Mouse (Mus musculus): Measurements from ENCODE around the gene Prrc2b.

Prrc2b gene

DNA sequence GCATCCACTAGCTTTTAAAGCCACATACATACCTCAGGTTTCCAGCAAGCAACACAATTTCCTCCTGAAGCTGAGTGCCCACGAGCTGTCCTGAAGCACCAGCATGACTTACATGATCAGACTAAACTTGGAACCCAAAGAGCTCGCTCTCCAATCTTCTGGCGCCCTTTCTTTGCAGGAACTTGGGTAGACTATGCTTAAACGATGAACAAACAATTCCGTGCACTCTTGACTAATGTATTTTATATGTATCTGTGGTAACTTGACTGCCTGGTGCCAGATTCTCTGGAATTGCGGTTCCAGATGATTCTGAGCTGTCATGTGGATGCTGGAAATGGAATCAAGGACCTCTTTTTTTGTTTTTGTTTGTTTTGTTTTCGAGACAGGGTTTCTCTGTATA lies 84.6 kb downstream of the Prrc2b start:
- DNase-seq (ENCODE audit: low spot score in 2 of 2): no peak

DNA sequence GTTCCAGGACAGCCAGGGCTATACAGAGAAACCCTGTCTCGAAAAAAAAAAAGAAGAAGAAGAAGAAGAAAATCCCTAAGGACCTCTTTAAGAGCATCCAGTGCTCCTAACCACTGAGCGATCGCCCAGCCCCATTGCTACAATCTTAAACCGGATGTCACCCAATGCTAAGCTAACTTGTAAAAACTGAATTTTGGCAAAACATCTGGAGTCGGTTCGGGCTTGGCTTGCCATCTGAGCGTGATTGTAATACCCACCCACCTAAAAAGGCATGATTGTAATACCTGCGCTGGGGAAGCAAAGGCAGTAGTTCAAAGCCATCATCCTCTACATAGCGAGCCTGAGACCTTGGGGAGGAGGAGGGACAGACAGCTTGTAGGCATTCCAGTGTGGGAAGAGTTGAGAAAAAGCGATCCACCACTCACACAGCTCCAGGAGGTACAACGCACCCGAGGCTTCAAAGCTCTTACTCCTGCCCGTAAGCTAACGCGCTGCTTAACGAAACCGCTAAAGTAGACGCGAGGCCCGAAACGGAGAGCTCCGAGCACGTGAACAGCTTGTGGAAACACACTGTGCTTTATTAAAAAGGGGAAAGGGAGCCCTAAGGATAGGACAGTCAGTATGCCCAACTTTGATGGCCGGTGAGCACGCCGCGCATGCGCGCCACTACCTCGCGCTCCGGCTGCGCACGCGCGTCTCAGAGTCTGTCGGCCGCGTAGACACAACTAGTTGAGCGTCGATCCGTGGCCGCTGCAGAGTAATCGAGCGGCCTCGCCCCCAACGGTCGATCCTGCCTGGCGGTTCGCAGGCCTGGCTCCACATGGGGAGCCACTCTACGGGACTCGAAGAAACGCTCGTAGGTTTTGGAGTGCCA lies 85.2 kb downstream of the Prrc2b start, which contains the start of gene Pomt1:
TSS of gene Pomt1 (plus strand) at position 705 of the 874 bp plus-strand sequence.
- DNase-seq (ENCODE audit: low spot score in 2 of 2): peak; percentile 72 to 91

DNA sequence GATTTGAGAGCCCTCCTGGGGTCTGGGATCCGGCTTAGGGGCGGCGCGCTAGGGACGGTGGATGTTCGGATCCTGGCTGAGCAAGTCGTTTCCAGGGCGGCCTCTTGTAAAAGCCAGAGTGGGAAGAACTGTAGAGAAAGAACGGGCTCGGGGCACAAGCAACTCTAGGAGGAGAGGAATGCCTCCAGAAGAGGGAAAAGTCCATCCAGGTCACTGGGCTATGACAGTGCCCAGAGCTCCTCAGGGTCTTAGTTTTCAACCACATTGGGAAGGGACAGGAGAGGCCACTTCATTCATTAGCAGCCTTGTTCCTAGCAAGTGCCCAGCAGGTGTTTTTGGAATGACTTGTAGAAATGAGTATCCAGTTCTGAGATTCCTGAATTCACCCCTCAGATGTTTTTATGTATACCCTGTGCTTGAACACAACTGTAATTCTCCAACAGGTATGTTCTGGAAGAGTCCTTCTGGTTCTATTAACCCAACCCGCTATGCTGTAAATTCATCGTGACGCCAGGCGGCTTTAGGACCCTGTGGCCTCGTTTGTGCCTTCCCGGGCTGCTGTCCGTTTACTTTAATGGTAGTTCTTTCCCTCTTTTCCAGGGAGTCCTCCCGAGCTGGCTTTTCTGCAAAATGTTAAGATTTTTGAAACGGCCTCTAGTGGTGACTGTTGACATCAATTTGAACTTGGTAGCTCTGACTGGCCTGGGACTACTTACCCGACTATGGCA lies 86.0 kb downstream of the Prrc2b start:
- peak in 1 of 2 experiments; percentile 47 for DNase-seq (ENCODE audit: low spot score in 2 of 2)

DNA sequence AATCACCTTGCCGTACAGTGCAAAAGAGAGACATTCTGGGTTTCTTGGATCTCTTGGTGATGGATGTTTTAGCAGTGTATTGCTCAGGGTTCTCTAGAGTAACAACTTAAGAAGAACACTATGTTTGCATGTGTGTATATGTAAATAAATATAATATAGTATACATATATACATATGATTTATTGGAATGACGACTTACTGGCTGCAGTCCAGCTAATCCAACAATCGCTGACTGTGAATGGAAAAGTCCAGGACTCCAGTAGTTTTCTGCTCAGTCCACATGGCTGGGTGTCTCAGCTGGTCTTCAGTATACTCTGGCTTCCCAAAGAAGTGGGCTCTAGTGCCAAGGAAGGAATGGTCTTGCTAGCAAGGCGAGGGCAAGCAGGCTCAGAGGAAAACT lies 86.7 kb downstream of the Prrc2b start:
- no peak for DNase-seq (ENCODE audit: low spot score in 2 of 2)

DNA sequence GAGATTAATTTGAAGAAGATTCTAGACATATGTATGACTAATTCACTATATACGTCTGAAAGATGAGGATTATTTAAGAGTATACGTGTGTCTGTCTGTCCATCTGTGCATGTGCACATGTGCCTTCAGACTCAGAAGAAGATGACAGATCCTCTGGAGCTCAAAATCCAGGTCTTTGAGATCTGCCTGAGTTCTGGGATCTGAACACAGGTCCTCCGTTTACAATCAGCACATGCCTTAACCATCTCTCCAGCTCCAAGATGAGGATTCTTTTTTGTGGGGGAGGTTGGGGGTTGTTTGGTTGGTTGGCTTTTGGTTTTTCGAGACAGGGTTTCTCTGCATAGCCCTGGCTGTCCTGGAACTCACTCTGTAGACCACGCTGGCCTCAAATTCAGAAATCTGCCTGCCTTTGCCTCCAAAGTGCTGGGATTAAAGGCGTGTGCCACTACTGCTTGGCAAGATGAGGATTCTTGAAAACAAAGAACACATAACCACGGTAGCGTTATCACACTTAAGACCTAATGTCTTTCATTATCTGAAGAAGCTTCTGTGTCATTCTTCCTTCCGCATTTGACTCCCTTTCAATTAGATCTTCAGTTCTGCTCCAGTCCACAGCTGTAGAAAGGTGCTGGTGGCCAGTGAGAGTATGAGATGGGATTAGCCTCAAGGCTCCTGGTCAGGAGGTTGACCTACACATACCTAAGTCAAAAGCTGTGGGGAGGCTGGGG lies 88.0 kb downstream of the Prrc2b start:
- DNase-seq (ENCODE audit: low spot score in 2 of 2): no peak

DNA sequence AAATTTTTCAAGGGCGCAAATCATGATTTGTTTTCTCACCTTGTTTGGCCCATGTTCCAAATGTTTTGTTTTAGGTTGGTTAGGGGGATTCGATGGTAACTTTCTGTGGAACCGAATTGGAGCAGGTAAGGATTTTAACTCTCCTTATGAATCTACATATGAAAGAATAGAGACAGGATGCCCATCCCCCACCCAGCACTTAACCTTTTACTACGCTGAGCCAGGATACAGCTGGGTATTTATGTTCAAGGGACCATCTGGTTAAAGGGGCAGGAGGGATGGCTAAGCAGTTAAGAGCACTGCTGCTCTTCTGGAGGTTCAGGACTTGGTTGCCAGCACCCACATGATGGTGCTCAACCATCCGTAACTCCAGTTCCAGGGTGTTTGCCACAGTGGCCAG lies 89.7 kb downstream of the Prrc2b start:
- no peak for DNase-seq (ENCODE audit: low spot score in 2 of 2)

DNA sequence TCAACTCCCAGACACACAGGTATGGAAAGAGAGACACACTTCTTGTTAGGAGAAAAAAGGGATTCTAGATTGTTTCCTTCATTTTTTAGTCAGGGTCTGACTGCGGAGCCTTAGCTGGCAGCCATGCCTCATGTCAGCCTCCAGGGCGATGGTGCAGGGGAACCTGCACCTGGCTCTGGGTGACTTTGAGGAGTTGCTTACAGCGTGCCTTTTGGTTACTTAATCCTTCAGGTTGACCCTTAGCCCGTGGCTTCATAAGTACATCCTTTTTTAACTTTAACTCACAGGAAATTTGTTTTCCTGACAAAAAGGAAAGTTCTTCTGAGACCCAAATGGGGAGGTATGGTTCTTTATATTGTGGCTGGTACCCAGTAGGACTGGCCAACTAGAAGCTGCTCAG lies 92.1 kb downstream of the Prrc2b start:
- no peak for DNase-seq (ENCODE audit: low spot score in 2 of 2)

DNA sequence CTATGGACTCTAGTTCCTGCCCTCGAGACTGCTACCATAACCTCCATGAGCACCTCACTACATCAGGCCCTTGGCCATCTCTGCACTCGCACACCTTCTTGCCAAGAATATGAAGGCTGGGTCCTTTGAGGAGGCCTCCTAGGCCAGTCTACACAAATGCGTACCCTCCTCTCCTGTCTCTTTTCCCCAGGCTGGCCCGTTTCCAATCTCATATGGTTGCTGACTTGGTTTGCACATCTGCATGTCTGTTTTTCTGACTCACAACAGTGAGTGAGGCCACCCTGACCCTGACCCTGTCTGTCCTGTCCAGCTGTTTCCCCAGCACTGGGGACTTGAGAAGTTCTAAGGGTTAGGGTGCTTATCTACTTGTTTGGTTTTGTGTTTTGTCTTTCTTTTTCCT lies 95.9 kb downstream of the Prrc2b start:
- no peak for DNase-seq (ENCODE audit: low spot score in 2 of 2)

DNA sequence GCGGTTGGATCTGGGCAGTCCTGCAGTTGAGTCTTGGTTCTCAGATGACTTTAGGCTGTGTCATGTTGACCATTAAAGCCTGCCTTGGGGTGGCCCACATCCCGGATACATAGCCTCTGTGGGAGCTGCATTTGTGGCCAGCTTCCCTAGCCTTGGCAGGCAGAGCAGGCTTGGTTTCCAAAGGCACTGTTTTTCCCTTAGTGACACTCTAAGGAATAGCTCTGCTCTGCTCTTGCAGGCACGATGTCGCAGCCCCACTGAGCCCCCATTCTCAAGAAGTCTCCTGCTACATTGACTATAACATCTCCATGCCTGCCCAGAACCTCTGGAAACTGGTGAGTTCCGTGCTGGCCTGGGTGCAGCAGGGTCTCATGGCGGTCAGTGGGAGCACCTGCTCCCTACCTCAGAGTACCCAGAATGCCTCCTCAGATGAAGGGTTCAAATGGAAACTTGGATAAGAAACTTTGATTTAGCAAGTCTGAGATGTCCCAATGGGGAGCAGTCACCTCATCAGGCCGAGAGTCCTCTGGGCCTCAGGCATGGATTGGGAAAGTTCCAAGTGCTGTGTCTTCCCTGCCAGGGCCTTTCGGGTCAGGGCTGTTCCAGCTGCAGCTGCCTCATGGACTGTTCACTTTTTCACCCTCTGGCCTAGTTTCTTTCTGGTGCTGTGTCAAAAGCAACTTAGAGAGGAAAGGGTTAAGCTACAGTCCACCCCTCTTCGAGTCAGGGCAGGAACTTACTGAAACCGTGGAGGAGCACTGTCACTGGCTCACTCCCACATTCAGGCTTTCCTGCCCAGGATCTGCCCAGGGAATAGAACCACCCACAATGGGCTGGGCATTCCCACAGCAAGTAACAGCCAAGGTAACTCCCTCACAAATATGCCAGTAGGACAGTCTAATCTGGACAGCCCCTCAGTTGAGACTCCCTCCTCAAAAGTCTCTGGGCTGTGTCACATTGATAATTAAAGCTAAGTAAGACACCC lies 97.8 kb downstream of the Prrc2b start:
- no peak for DNase-seq (ENCODE audit: low spot score in 2 of 2)

DNA sequence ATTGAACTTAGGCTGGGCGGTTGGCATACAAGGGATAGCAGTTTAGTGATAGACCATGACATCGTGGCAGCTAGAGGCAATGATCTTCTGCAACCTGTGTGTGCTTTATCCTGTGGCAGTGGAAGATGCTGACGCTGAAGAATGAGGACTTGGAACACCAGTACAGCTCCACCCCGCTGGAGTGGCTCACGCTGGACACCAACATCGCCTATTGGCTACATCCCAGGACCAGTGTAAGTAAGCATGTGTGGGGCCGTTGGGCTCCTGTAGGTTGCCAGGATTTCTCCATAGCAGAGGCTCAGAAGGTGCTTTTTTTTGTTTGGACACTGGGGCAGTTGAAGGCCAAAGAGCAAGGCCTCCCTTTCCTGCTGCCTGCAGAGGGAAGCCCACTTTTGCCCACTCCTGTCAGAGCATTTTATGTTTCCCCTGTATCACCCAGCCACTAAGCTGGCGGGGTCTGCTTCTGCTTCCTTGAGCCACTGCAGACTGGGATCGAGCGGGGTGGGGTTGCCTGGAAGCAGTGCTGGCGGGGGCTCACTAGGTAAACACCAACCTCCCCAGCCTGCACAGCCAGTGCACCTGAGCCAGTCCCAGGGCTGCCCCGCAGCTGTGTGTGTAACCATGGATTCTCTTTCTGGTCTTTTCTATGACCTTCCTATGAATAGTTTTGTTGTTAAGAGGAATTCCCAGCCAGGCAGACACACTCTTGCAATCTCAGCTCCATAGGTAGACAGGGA lies 101.1 kb downstream of the Prrc2b start:
- no peak for DNase-seq (ENCODE audit: low spot score in 2 of 2)

DNA sequence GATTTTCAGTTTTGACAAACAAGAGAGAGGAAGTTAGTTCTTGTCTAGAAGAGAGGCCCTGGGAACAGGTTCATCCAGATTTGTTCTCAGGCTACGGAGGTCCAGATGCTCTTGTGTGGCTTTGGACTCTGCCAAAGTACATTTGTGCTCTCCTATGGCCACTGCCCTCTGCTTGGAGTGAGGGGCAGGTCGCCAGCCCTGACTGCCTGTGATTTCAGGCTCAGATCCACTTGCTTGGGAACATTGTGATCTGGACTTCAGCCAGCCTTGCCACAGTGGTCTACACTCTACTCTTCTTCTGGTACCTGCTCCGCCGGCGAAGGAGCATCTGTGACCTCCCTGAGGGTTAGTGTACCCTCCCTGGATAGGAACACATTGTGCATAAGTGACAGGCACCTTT lies 101.8 kb downstream of the Prrc2b start:
- DNase-seq (ENCODE audit: low spot score in 2 of 2): no peak

DNA sequence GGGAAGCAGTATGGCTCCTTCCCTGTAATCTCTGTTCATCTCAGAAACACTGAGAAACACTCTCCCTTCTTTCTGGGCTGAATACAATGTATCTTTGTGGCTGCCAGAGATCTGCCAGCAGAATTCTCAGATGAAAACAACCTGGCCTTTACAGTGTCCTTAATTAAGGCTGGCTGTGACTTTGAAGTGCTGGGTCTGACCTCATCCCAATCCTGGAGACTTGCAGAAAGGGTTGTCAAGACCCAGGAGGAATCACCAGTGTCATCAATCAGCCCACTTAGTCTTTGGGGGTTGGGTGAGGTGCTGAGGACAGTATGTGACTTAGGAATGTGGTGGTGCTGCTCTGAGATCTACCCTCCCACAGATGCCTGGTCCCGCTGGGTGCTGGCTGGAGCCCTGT lies 102.5 kb downstream of the Prrc2b start:
- DNase-seq (ENCODE audit: low spot score in 2 of 2): no peak

DNA sequence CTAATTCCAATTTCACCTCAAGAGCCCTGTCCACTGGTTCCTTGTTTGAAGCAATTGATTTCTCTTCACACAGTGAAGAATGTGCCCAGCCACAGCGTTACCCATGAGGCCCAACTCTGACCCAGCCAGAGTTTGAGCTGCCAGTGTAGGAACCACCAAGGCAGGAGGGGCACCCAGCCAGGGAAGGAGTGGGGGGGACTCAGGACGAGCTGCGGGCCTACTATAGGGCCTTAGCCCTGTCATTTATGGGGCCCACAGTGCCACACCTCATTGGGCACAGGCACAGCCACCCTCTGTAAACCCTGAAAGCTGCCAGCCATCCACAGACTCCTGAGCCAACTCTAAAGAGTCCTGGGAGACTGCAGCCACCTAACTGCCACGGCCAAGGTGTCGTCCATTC lies 103.7 kb downstream of the Prrc2b start:
- no peak for DNase-seq (ENCODE audit: low spot score in 2 of 2)

DNA sequence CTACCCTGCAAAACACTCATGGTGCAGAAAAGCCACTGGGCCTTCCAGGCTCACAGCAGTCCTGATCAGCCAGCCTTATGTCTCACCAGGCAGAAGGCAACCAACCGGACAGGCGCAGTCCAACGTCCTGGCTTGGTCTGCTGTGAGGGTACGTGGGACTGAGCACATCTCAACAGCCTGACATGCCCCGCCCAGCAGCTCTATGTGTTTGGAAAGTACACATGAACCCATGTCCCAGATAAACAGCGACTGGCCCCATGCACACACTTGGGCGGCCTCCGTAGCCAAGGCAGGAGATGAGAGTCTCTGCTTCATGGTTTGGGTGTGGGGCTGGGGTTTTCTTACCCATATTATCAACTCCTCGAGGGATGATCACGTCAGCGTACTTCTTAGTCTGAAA lies 105.4 kb downstream of the Prrc2b start:
- DNase-seq (ENCODE audit: low spot score in 2 of 2): no peak

DNA sequence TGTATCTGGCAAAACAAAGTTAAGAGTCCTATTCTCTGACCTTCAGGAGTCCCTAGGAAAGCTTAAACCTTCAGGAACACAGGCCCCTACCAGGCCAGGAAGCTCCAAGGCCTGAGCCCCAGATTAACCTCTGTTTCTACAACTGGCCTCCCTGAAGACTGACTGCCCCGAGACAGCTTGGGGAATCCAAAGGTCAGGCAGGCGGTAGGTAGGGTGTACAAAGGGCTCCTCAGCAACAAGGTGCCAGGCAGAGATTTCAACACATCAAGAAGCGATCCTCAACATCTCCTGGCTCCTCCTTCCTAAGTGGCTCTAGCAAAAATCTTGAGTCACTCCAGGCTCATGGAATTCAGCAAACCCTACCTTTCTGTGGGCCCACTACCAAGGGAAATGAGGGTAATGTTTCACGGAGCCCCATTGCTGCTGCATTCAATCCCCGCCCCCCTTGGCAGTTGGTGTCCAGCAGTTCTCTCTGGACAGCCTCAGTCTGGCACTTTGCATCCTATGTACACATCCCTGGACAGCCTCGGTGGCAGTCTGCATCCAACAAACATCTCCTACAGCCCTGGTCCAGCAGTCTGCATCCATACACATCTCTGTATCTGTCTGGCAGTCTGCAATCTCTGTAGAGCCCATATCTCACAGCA lies 108.1 kb downstream of the Prrc2b start:
- DNase-seq (ENCODE audit: low spot score in 2 of 2): no peak

DNA sequence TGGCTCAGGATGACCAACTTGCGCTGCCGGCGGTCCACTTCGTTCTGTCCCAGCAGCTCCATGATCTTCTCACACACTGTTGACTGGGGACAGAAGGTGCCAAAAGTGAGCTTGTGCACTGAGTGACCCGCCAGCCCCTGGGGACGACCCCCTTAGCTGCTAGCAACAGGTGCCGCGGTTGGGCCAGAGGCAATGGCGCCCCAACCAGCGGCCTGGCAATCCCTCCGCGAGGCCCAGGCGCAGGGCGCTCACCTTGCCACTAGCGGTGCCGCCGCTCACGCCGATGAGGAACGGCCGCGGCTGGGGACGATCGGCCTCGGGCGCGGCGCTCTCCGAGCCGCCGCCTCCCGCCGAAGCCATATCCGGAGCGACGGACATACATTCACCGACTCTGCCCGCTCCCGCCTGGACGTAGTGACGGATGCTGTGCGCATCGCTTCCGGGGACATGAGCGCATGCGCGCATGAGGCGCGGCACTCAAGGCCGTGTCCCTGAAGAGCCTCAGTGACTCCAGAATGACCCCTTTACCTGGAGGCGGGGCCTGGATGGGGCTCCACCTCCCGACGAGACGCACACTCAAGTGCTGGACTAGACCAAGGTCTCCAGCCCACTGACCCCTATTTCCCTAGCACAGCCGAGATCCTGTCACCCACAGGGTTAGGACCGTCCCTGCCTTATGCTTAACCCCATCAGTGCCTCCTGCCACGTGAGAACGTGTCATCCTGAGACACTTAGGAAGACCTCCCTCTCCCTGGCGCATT lies 109.0 kb downstream of the Prrc2b start, which contains the start of gene Uck1:
TSS of gene Uck1 (minus strand) at position 503 of the 761 bp plus-strand sequence.
- DNase-seq (ENCODE audit: low spot score in 2 of 2): peak; percentile 53 to 77

DNA sequence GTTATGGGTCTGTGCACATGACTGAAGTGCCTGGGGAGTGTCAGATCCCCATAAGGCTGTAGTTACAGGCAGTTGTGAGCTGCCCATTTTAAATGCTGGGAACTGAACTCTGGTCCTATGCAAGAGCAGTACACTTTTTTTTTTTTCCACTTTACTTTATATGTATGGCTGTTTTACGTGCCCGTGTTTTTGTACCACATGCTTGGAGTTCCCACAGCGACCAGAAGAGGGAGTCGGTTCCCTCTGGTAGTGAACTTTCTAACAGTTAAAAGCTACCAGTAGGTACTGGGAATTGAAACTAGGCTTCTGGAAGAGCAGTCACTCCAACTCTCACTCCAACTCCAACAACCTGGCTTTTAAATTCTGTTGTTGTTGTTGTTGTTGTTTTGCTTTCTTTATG lies 109.8 kb downstream of the Prrc2b start:
- peak in 1 of 2 experiments; percentile 36 for DNase-seq (ENCODE audit: low spot score in 2 of 2)

DNA sequence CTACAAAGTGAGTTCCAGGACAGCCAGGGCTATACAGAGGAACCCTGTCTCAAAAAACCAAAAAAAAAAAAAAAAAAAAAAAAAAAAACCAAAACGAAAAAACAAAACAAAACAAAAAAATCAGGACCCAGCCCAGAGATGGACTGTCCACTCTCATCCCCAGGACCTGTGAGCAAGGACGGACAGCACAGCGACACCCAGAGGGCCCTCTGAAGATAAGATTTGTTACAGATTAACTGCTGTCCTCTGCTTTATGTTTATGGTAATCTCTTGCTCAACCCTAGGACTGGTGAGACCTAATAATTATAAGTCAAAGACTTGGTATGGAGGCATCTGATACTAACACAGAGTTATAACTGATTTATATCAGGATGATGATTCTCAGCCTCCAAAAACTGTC lies 124.9 kb downstream of the Prrc2b start:
- DNase-seq (ENCODE audit: low spot score in 2 of 2): no peak

DNA sequence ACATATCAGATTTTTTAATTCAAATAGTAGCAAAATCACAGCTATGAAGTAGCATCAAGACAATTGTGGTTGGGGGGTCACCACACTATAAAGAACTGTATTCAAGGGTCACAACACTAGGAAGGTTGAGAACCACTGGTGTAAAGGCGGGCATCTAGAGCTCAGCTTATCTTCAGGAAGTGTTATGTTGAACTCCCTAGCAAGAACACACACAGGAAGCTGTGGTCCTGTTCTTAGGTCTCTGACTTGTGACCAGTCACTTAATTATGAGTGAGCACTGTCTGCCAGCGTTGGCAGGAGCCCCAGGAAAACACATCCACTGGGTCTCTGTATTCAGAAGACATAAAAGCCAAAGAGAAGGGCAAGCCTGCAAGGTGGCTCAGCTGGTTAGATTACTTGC lies 131.4 kb downstream of the Prrc2b start:
- no peak for DNase-seq (ENCODE audit: low spot score in 2 of 2)
